In the genomic region with DNA sequence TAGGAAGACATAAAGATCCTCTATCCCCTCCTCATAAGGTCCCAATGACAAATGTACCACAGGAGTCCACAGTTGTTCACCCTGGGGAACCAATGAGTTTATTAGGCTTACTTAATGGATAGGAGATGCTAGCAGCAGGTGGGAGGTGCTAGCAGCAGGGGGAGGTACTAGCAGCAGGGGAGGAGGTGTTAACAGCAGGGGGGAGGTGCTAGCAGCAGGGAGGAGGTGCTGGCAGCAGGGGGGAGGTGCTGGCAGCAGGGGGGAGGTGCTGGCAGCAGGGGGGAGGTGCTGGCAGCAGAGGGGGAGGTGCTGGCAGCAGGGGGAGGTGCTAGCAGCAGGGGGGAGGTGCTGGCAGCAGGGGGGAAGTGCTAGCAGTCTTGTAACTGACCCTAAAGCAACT, we compare ENCODE assay signal across 12 mouse cellular contexts. TPM values are rescaled to one million over a fixed set of nuclear protein-coding genes. Genes with fewer than 3 reads are reported as not detected.
DNase-seq lines count a peak whose midpoint lies in the region; ATAC-seq and TF ChIP-seq lines count a peak whose summit lies in the region.
"Had no signal": no experiment of that assay in that cellular context is flagged by ENCODE, and none has a peak within 500 bp of the region (broad histone marks: within the 10 kb centered on the region; RNA-seq: fewer than 3 reads in every experiment).

No protein-coding gene starts in this region.

- no peak overlapping the region for H3K27ac ChIP-seq in liver, adult 2 months (replicated peaks; ENCODE audit: insufficient read depth, low read depth, low read length)

- no peak overlapping the region for H3K4me3 ChIP-seq in liver, adult 2 months (ENCODE audit: insufficient read depth, low read depth, low read length)
- H3K4me3 ChIP-seq: myocyte had no signal

- no peak for ATAC-seq in inflammation-experienced regulatory T-cells, adult 6 months

- peak; percentile 18 for DNase-seq in thymus, postnatal 0 days (ENCODE audit: low spot score)
- DNase-seq in thymus, adult 18-20 months = no peak
- DNase-seq in WW6 (ENCODE audit: low read depth, low spot score) = peak; percentile 14
- peak; percentile 22 for DNase-seq in liver, adult 2 months (ENCODE audit: extremely low read depth, low read depth, low spot score)
- peak; percentile 14 to 29 for DNase-seq in natural killer cell, adult 2 months (ENCODE audit: low spot score in 2 of 2)
- no peak for DNase-seq in adrenal gland, adult 2 months
- DNase-seq in cerebellum, postnatal 25 days = no peak
- DNase-seq: adrenal gland, postnatal 36 days; cerebellum, adult 8-10 months; kidney, adult 11 months had no signal

- H3K27me3 ChIP-seq in liver, adult 2 months (ENCODE audit: control insufficient read depth, insufficient read depth, low read length) = no peaks in the 10 kb centered on the region

- no peak for TF ChIP-seq POLR2A in liver, adult 2 months (IDR thresholded peaks at IDR 0.05; ENCODE audit: extremely low read depth, insufficient read depth, low read length)

- no peaks in the 10 kb centered on the region for H3K79me2 ChIP-seq in liver, adult 2 months (ENCODE audit: control insufficient read depth, insufficient read depth, low read length)

- no peaks in the 10 kb centered on the region for H3K36me3 ChIP-seq in liver, adult 2 months (ENCODE audit: control insufficient read depth, insufficient read depth, low read length)

- TF ChIP-seq CTCF in liver, adult 2 months (IDR thresholded peaks at IDR 0.05; ENCODE audit: low read depth, low read length) = no peak

- no peaks in the 10 kb centered on the region for H3K4me1 ChIP-seq in liver, adult 2 months (ENCODE audit: control insufficient read depth, insufficient read depth, low read length)

- no peak overlapping the region for H3K9ac ChIP-seq in liver, adult 2 months (ENCODE audit: low read depth, low read length)

RNA-seq across cellular contexts. Expression of gene Galnt15, which starts 6.3 kb away (rescaled TPM):
- polyA plus RNA-seq in thymus, postnatal 0 days (2015; fragmentation: Nextera tagmentation; extraction: Ambion mirVana) = 0.82 and 0.86 TPM in 2 replicates
- 0.92 and 2.4 TPM in 2 replicates for total RNA-seq in liver, adult 2 months (2014; rRNA removed)
- 0.30 and 0.62 TPM in 2 replicates for polyA plus RNA-seq in liver, adult 2 months (2012; rRNA removed)
- total RNA-seq in adrenal gland, adult 2 months (2021) = 10 to 100 TPM in 1 of 2 experiments, 1 to 10 TPM in 1; 5.2 to 14.5 TPM
- 3.6 and 4.8 TPM in 2 replicates for polyA plus RNA-seq in adrenal gland, adult 2 months (2012; rRNA removed)
- polyA plus RNA-seq in inflammation-experienced regulatory T-cells, adult 6 months (2017; shearing (Covaris generic)) = not detected
- polyA plus RNA-seq: myocyte had no signal

Comparison
In these comparisons a context has a peak if more than half of its experiments do, and no peak if none do; other contexts are left out.
1. DNase-seq: peak in thymus, postnatal 0 days (single experiment), WW6 (single experiment), liver, adult 2 months (single experiment) and natural killer cell, adult 2 months (2 of 2); none in thymus, adult 18-20 months (0 of 2), adrenal gland, adult 2 months (single experiment) and cerebellum, postnatal 25 days (0 of 2).